Mouse (Mus musculus): ENCODE data around the gene Dnaja3.
"Not testable (repeated sequence)": the region's sequence is repeated elsewhere in the genome, so short reads cannot be mapped to it uniquely, and the experiment has no call there.

Dnaja3 gene

GRCm38 (mm10) chr16:4674091-4674490 lies 34.3 kb downstream of the Dnaja3 start:
- no peak for DNase-seq

DNA sequence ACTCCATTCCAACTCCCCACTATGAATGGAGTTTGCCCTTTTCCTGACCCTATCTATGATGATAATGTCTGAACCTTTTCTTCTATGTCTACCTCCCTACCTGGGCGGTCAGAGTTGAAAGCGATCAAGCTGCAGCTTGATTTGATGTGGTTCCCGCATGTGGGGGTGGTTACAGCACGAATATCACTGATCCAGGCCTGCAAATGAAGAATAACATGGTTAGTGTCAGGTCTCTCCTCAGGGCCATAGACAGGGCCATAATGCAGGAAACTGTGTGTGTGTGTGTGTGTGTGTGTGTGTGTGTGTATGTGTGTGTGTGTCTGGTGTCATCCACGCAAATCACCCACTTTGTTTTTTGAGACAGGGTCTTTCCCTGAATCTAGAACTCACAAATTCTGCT lies 37.0 kb downstream of the Dnaja3 start:
- DNase-seq: no peak

DNA sequence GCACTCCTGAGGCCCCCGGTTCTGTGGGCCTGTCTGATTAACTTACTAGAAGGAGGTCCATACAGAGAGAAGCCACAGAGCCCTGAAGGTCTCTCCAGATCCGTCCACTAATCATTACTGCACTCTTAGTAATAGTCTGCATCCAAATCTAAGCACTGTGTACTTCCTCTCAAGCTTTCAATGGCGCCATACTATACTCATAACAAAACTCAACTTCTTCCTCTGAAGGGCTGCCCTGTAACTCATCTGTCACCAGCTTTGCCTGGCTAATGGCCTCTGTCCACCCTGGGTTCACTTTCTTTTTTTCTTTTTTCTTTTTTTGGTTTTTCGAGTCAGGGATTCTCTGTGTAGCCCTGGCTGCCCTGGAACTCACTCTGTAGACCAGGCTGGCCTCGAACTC lies 38.3 kb downstream of the Dnaja3 start:
- no peak for DNase-seq

GRCm38 (mm10) chr16:4679121-4680018 lies 39.6 kb downstream of the Dnaja3 start, which contains the start of gene Coro7:
Gene Coro7 (minus strand): TSS chr16:4679777.
- DNase-seq: peak; percentile 94 to 95

DNA sequence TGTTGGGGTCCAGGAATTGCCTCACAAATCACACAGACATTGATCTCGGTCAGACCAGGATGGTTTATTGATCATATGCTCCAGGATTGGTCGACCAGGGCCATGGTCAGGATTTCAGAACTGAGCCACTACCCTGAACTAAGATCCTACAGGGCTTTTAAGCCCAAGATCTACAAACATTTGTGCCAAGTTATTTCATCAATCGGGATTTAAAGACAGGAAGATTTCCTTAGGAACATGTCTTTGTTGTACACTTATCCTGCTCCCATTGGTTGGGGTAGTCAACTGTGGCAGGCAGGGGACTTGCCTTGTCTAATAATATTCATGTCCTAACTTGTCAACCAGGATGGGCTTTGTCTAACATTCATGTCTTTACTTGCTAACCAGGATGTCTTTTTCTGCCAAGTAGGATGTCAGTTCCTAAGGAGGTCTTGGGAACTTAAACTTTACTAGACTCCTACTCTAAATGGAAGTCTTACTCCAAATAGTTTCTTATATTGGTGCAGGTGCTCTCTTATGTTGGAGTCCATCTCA lies 41.2 kb downstream of the Dnaja3 start:
- DNase-seq: not testable (repeated sequence)

DNA sequence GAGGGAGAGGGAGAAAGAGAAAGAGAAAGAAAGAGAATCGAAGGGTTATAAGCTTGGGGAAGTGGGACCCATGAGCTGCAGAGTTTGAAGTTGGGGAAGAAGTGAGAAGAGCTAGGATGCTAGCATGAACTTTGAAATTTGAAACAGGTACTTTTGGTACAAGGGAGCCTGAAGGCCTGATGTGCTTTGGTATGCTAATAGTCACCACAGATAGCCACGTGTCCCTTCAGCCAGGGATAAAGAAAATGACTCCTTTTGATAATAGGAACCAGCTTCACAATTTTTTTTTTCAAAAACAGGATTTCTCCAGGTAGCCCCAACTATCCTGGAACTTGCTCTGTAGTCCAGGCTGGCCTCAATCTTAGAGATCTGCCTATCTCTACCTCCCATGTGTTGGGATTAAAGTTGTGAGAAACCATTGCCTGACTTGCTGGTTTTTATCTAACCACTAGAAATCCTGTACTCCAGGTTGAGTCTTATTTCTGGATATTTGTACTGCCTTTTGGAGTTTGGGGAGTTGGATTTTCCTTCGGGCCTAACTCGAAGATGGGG lies 42.9 kb downstream of the Dnaja3 start:
- DNase-seq: no peak

- DNase-seq: no peak
Observed at GRCm38 (mm10) chr16:4683193-4683580, 43.4 kb downstream of the Dnaja3 start.

DNA sequence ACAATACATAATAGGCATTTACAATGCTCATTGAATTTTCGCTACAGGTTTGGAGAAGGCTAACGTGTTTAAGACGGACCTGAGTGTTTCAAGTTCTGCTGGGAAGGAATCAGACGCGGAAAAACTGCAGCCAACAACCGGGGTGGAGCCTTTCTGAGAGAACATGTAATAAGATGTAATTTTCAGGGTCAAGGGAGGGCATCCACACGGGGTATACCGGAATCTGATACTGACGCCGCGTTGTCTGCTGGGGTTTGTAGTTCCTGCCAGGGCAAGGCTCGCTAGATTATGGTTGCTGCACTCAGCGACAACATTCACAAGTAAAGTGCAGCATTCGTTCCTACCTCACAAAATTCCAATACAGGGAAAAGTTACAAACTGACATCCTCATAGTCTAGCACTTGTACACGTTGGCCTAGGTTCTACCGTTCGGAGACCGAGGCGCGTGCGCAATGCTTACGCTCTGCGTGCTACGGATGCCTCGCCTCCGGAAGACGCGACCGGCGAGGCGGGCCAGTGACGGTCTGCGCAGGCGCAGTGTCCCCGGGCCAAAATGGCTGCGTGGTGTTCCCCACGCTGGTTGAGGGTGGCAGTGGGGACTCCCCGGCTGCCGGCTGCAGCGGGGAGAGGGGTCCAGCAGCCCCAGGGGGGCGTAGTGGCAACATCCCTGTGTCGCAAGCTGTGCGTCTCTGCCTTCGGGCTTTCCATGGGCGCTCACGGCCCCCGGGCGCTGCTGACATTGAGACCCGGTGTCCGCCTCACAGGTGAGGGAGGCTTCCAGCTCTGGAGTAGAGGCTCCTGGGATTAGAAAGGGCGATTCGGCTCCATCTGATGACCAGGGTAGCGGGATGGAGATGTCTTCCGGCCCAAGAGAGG lies 44.0 kb downstream of the Dnaja3 start:
- DNase-seq: peak; percentile 92 to 94

- no peak for DNase-seq
Observed at GRCm38 (mm10) chr16:4684457-4684791, 44.6 kb downstream of the Dnaja3 start.

DNA sequence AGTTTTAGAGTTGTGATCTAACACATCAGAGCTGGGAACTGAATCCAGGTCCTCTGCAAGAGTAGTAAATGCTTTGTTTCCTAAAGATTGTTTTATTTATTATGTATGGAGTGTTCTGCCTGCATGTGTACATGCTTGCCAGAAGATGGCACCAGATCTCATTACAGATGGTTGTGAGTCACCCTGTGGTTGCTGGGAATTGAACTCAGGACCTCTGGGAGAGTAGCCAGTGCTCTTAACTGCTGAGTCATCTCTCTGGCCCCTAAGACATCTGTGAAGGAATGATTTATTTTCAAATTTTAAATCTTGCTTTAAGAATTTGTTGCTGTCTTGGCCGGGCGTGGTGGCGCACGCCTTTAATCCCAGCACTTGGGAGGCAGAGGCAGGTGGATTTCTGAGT lies 49.6 kb downstream of the Dnaja3 start:
- DNase-seq: not testable (repeated sequence)

GRCm38 (mm10) chr16:4701211-4701610 lies 61.4 kb downstream of the Dnaja3 start:
- DNase-seq: peak; percentile 42 to 47

GRCm38 (mm10) chr16:4702646-4703045 lies 62.9 kb downstream of the Dnaja3 start:
- DNase-seq: no peak

DNA sequence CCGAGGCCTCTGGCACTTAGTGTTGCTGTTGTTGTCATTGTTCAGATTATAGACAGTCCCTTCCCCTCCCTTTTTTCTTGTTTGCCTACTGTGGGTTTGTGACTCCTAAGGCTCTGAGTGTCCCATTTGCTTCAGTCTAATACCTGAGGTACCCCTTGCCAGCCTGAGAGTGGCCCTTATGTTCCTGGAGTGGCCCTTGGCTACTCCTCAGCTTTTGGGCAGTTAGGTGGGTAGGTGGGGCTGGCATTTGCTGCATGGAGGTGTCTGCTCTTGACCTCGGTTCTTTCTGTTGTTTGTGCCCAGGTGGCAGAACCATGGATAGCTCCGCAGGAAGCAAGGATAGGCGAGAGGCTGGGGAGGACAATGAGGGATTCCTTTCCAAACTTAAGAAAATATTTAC lies 65.8 kb downstream of the Dnaja3 start:
- DNase-seq: no peak

DNA sequence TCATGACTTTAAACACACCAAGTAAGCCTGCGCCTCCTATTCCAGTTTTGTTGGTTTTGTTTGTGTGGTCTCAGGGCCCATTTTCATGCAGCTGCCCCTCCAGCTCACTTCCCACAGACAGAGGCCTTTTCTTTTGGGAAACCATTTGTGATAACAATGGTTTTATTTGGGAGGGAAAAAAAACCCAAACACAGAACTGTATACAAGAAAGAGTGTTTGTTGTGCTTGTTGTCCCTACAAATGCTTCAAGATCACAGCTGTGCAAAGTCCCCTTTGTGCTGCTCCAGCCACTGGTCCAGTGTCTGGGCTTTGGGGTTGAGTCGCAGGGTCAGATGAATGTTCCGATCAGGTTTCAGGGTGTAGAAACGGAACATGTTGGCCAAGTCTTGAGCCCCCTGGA lies 71.4 kb downstream of the Dnaja3 start:
- DNase-seq: no peak

GRCm38 (mm10) chr16:4713861-4714710 lies 74.3 kb downstream of the Dnaja3 start:
- DNase-seq: no peak

DNA sequence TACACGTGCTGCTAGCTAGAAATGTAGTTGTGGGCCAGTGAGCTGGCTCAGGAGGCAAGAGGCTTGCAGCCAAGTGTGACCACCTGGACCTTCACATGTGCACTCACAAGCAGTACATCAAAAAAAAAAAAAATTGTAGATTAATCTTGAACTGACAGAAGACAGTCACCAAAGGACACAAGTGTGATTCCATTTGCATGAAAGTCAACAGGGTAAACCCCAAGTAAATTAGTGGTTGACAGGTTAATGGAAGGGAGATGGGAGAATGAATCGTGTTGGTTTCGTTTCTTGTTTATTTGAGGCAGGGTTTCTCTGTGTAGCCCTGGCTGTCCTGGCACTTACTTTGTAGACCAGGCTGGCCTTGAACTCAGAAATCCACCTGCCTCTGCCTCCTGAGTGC lies 78.1 kb downstream of the Dnaja3 start:
- no peak for DNase-seq

- DNase-seq: peak; percentile 68 to 74
Observed at GRCm38 (mm10) chr16:4718753-4719518, 79.1 kb downstream of the Dnaja3 start, which contains the start of gene Nmral1. Gene Nmral1 (minus strand): TSS chr16:4719356.

DNA sequence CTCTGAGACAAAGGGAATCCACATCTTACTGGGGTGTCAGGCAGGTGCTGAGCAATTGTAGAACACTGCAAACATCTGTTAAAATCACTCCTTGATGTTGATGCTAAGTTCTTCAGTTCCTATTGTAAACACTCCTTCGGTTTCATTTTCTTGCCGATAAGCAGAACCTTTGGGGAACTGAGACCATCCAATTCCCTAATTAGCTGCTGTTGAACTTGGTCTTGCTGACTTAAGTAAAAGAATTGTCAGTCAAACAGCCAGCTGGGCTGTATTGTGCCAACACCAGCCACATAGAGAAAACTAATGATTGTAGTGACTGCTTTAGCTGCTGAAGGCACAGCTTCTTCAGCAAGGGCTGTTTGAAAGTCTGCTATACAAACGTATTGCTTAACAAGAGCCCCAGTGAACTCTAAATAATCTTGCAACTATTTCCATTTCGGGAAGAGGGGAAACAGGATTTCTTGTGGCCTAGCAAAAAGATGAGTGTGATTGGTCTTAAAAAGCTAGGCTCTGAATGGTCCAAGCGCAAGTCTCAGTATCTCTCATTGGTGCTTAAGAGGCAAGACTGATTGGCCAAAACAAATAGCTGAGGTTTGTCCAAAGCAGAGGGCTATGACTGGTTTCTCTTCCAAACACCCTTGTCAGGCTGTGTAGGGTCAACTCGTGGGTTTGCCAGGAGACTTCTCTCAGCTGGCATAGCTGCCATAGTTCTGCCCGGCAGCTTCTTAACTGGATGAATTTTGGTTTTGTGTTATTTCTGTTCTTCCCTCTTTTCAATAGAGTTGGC lies 82.5 kb downstream of the Dnaja3 start:
- no peak for DNase-seq

DNA sequence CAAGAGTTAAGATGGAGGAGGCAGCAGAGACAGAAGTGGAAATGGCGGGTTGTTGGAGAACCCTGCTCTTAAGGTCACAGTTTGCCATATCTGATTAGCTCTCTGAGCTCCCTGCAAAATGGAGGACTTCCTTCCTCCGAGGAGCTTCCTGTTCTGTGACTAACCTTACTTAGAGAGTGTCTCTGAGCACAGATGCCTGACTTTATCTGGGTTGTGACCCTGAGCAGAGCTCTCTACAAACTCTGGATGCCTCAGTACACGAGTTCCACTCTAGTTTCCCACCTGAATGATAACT lies 83.1 kb downstream of the Dnaja3 start:
- no peak for DNase-seq

GRCm38 (mm10) chr16:4725266-4725665 lies 85.5 kb downstream of the Dnaja3 start:
- DNase-seq: peak; percentile 31 to 52
